Mouse (Mus musculus) heart, postnatal 0 days (tissue): ENCODE data around the gene Slco2b1.

Experiments used
- CTCF ChIP-seq: IDR thresholded peaks from 2 replicates; pipeline ENCODE4 v1.5.1; 2016; ENCODE audit warnings: antibody characterized with exemption, control low read depth, low read depth
- EP300 ChIP-seq: IDR thresholded peaks from 2 replicates; pipeline ENCODE4 v1.6.1; 2016; ENCODE audit warnings: antibody characterized with exemption, low read depth

GRCm38 (mm10) chr7:99648623-99649022 lies 62.5 kb downstream of the Slco2b1 start:
- no peak for TF ChIP-seq EP300
- peak; percentile 17; the same call in 1 of the 2 replicates for TF ChIP-seq CTCF
